Mouse (Mus musculus) adrenal gland, postnatal 36 days (tissue): ENCODE results near the gene Xrcc6. TPM values are rescaled to one million over a fixed set of nuclear protein-coding genes. Genes with fewer than 3 reads are reported as not detected.

ENCODE experiments used
- DNase-seq, 2 experiments: peaks; one replicate each; pipeline ENCODE4 v3.0.0; 2021; ENCODE audit warnings: mixed read lengths in 1 of 2
- long read RNA-seq, 2 experiments: library from polyadenylated mRNA; stranded (forward); transcript quantifications; one replicate each; pipeline ENCODE4 v2.0.0; 2021; ENCODE audit warnings: borderline sequencing depth in 2 of 2
- total RNA-seq, 2 experiments: library from RNA; stranded (reverse); gene quantifications; 2 replicates each; pipeline ENCODE4 v1.2.3; 2021

Gene Xrcc6
- total RNA-seq: 10 to 100 TPM; 55.2 to 81.1 TPM
- long read RNA-seq, experiment 1, transcript Xrcc6-201 (13 exons, 2,114 nt): major isoform, 60 of 87 reads
- long read RNA-seq, experiment 1, partial matches to known transcripts: 8 of 87 reads
- long read RNA-seq, experiment 1, other reads (novel, unspliced or antisense): 19 of 87 reads
- long read RNA-seq, experiment 2, transcript Xrcc6-201 (13 exons, 2,114 nt): major isoform, 11 of 18 reads
- long read RNA-seq, experiment 2, partial matches to known transcripts: 0 of 18 reads
- long read RNA-seq, experiment 2, other reads (novel, unspliced or antisense): 7 of 18 reads

GRCm38 (mm10) chr15:81987646-81988045 lies at the start of gene Xrcc6:
TSS of gene Xrcc6 (plus strand) at chr15:81987835.
- peak in 1 of 2 experiments; percentile 34 for DNase-seq

GRCm38 (mm10) chr15:81938246-81938645 lies 49.4 kb upstream of the Xrcc6 start:
- peak; percentile 64 to 75 for DNase-seq

GRCm38 (mm10) chr15:81939157-81939715 lies 48.4 kb upstream of the Xrcc6 start:
- peak; percentile 55 to 69 for DNase-seq

GRCm38 (mm10) chr15:81939774-81940173 lies 47.9 kb upstream of the Xrcc6 start:
- DNase-seq: peak in 1 of 2 experiments; percentile 47

- no peak for DNase-seq
Measured at GRCm38 (mm10) chr15:81940219-81940618, 47.4 kb upstream of the Xrcc6 start.

GRCm38 (mm10) chr15:81941010-81941409 lies 46.6 kb upstream of the Xrcc6 start:
- no peak for DNase-seq

GRCm38 (mm10) chr15:81943176-81943749 lies 44.4 kb upstream of the Xrcc6 start:
- DNase-seq: no peak

- no peak for DNase-seq
Measured at GRCm38 (mm10) chr15:81949076-81949475, 38.6 kb upstream of the Xrcc6 start.

GRCm38 (mm10) chr15:81949476-81950131 lies 38.0 kb upstream of the Xrcc6 start:
- no peak for DNase-seq

- no peak for DNase-seq
Measured at GRCm38 (mm10) chr15:81950716-81951115, 36.9 kb upstream of the Xrcc6 start.

GRCm38 (mm10) chr15:81951159-81951558 lies 36.5 kb upstream of the Xrcc6 start:
- no peak for DNase-seq

GRCm38 (mm10) chr15:81952310-81952709 lies 35.3 kb upstream of the Xrcc6 start:
- DNase-seq: no peak

GRCm38 (mm10) chr15:81954151-81954583 lies 33.5 kb upstream of the Xrcc6 start:
- no peak for DNase-seq

- DNase-seq: no peak
Measured at GRCm38 (mm10) chr15:81954716-81955115, 32.9 kb upstream of the Xrcc6 start.

- no peak for DNase-seq
Measured at GRCm38 (mm10) chr15:81955414-81955813, 32.2 kb upstream of the Xrcc6 start.

- peak; percentile 54 to 56 for DNase-seq
Measured at GRCm38 (mm10) chr15:81956457-81956856, 31.2 kb upstream of the Xrcc6 start.

- no peak for DNase-seq
Measured at GRCm38 (mm10) chr15:81957598-81957997, 30.0 kb upstream of the Xrcc6 start.

- no peak for DNase-seq
Measured at GRCm38 (mm10) chr15:81958906-81959305, 28.7 kb upstream of the Xrcc6 start.

- DNase-seq: peak; percentile 99 to 100
Measured at GRCm38 (mm10) chr15:81960171-81961077, 27.2 kb upstream of the Xrcc6 start, which contains the start of gene Pmm1. TSS of gene Pmm1 (minus strand) at chr15:81960930.

GRCm38 (mm10) chr15:81961078-81961451 lies 26.6 kb upstream of the Xrcc6 start:
- DNase-seq: no peak

- no peak for DNase-seq
Measured at GRCm38 (mm10) chr15:81964262-81964661, 23.4 kb upstream of the Xrcc6 start.
